Mouse (Mus musculus) gastrocnemius, adult 18-20 months (tissue): ENCODE measurements around the gene Iqgap2. TPM values are rescaled to one million over a fixed set of nuclear protein-coding genes. Genes with fewer than 3 reads are reported as not detected.

ENCODE experiments used
- DNase-seq: peaks from one replicate; pipeline ENCODE4 v3.0.0; 2021; ENCODE audit warnings: low spot score
- total RNA-seq, 2 experiments: library from RNA; stranded (reverse); gene quantifications; 2 replicates each; pipeline ENCODE4 v1.2.3; 2021

The Iqgap2 gene
- total RNA-seq, 2 experiments from 2014 or later, result 1.0 to 1.5 TPM

DNA sequence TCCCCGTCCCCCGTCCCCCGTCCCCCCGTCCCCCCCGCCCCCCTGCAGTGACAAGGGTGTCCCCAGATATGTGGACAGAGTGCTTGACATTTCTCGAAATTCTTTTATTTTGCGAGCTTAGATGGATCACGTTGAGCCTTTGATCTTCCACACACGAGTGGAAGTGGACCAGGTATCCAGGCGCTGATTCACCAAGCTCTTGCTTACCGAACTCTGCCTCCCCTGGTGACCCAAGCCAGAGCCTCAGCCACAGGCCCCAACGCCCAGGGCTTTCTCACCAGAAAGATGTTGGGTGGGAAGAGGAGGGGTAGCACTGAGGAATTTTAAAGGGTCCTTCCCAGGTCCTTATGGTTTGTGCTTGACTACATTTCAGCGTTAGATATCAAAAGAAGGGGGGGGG is 272.9 kb downstream of the Iqgap2 start:
- DNase-seq, result no peak

DNA sequence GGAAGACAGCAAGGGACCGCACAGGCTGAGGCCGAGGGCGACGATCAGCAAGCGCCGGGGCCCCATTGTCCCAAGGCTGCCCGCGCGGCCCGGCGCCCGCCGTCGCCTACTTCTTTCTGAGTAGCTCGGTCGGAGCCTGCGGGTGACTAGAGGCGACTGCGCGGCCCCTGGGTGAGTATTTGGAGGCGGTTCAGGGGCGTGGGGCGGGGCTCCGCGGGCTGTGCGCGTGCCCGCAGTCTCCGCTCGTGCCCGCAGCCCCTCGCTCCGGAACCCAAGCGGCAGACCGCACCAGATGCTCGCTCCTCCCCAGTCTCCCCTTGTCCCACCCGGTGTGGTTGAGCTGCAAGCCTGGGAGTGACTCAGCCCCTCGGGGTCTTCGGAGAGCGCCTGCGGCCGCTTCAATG is 273.4 kb downstream of the Iqgap2 start, which contains the start of gene F2r:
Gene F2r, minus strand, starts transcription at position 179 of the 404 bp plus-strand sequence.
- peak; percentile 75 for DNase-seq

DNA sequence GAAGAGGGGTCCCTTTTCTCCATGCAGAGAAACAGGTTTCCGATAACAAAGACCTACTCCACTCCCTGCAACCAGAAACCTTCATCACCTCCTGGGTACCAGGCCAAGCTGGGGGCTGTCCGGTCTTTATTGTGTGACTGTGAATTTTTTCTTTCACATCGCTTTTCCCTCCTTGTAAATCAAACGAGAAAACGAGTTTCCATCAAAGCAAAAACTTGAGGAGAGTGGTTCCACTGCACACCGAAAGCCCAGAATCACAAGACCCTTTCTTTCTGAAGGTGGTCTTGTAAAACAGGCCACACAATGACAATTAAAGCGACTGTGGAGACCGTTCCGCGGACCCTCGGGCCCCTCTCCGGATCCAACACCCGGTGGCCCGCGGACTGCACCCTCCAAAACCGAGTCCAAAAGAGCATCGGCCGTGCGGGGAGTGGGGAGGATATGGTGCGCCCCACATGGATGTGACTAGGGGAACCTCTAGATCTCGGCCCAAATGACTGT is 274.0 kb downstream of the Iqgap2 start:
- no peak for DNase-seq

DNA sequence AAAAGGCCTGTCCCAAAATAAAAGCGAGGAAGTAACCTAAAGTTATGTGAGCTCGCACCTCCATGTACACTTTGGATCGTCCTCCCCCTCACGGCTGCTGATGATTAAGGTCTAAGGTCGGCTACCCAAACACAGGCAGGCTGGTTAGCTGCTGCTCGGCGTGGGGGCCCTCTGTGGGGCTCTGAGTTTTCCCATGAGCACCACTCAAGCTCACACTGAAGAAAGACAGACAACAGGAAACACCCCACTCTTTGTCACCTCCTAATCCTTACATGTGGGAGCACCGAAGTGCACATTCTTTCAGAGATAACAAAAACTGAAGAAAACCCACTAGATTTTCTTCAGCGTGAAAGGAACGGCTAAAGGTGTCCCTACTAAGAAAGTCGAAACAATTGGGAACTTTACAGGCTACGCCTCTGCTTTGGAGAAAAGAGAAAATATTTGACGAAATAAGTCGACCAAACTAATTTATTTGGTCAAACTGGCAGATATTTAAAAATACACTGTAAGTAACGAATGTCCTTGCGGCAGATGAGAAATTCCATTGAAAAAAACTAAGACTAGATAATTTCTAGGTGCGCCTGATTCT is 274.5 kb downstream of the Iqgap2 start:
- no peak for DNase-seq

DNA sequence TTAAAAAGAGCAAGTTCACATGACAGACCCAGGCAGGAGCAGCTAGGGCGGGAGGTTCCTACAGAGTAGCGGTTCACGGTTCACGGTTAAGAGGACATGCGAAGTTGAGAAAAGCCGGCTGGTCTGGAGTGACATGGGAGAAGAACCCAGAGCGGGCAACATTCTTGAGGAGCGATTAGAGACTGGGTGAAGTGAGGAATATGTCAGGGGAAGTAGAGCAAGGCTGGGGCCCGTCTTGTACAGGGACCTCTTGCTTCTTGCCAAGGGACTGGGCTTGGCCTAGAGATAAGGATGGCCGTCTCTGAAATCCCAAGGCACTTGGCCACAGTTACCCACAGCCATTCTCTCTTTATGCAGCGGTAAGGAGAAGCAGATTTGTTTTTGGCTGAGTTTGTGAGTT is 275.2 kb downstream of the Iqgap2 start:
- DNase-seq, result no peak

DNA sequence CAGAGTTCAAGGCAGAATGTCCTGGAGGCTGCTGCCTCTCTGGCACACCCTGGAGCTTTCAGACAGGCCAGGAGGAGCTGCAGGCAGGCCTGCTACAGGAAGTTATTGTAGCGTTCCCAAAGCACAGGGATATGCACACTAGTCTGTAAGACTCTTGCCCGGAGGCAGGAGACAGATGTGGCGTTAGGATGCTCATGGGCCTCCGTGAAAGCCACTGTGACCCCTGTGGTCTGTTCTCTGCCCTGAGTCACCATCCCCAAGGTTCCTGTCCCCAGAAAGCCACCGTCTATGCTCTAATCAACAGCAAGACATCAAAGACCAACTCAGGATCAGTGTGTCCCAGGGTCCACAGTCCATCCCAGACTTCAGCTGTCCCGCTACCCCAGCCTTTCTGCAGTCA is 277.0 kb downstream of the Iqgap2 start:
- no peak for DNase-seq

DNA sequence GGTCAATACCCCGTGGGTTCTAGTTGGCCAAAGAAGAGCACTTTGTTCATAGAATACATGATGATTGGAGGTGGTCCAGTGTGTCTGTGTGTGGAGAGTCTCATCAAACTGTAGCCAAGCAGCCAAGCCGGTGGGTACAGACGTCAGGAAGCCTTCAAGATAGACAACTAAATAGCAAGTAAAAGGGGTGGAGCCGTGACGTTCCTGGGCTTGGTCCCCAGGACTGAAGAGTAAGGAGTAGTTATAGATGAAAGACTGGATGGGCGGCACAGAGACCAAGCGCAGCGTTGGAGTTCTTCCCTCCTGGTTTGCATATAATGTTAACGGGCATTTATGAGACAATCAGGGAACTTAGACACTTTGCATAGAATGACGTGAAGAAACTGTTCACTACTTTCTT is 279.5 kb downstream of the Iqgap2 start:
- DNase-seq, result no peak

DNA sequence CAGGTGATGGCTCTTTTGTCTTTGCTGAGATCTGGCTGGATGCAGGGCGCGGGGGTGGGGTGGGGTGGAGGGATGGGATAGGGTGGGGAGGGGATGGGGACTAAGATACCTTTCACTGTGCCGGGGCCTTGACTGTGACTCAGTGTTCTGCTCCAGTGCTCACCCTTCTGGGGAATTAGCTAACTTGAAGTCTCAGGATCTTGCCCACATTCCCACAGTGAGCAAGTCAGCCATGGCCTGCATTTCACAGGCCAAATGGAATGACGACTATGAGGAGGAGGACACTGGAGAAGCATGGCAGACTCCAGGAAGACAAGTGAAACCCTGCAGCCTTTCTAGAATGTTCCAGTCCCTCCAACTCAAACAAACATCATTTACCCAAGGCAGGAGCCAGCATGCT is 280.0 kb downstream of the Iqgap2 start:
- DNase-seq, result no peak

DNA sequence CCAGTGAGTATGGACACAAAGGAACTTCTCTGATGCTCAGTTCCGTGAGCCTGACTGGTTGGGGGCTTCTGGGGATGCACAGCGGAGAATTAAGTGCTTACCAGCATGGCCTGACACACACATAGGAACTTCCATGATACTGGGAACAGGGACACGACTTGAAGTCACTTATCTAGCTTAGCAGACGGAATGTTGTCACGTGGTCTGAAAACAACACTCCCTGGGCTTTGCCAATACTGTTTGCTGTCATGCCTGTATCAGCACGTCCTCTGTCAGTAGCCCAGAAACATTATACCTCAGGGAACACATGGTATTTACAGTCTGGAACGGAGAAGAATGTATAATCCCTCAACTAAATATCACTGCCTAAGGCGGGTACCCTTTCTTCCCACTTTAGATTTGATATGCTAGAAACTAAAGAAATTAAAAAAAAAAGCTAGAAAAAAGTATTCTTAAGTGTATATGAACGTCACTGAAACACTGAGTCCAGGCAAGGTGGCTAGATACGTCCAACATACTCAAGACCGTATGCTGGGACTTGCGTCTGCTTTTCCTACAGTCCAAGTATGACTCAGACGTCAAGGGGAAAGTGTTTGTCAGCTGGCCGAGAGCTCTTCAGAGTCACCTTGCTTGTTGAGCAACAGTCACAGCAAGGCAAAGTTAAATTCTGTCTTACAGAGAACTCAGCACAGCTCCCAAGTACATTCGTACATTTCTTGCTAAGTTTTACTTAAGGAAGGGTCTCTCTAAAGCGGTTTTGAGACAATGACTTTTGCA is 280.7 kb downstream of the Iqgap2 start:
- DNase-seq, result peak; percentile 36

DNA sequence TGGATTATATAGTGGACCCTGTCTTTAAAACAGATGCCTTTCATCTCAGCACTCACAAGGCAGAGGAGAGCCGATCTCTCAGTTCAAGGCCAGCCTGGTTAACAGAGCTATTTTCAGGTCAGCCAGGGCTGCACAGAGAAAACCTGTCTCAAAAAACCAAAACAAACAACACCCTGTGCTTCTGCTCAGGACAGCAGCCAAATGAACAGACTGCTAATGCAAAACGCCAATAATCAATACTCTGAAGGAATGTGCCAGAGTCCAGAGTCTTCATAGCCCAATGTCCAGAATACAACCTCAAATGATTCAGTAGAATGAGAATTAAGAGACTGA is 282.7 kb downstream of the Iqgap2 start:
- DNase-seq, result no peak

DNA sequence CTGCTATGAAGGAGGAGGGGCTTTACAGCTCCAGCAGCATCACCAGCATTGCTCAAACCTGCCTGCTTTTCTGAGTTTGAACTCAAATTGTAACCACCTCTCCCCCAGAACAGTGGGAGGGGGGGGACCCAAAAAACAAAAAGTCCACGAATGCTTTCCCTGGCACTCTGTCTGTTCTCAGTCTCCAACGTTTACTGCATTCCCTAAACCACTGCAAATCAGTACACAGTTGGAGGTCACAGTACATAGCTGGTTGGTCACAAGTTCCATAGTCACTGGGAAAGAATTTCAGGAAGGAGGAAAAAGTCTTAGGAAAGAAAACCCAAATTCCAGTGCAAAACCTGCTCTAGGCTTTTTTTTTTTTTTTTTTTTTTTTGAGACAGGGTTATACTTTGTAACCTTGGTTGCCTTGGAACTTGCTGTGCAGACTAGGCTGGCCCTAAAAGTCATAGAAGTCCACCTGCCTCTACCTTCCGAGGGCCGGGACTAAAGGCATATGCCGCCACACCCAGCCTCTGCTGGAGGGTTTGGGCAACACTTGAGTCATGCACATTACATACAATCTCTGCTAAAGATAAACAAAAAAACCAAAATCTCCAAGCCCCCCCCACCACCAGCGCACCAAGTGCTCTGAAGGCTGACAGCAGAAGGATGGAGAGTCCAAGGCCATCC is 283.2 kb downstream of the Iqgap2 start:
- no peak for DNase-seq

DNA sequence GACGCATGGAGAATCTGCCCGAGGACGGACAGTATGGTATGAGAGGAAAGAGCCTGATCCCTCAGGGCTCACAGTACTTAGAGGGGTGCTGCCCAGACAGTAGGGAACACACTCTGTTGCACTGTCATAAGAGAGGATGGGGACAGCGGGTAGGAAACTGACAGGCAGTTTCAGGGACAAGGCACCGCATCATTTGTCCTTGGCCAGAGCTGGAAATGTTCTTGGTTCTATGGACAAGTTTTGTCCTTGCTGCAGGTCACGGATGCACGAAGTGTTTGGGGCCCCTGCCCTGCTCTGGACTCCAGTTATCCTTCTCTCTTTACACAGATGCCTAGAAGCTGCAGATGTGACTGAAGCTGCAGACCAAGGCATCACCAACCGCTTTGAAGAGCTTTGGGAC is 284.7 kb downstream of the Iqgap2 start:
- DNase-seq, result no peak

DNA sequence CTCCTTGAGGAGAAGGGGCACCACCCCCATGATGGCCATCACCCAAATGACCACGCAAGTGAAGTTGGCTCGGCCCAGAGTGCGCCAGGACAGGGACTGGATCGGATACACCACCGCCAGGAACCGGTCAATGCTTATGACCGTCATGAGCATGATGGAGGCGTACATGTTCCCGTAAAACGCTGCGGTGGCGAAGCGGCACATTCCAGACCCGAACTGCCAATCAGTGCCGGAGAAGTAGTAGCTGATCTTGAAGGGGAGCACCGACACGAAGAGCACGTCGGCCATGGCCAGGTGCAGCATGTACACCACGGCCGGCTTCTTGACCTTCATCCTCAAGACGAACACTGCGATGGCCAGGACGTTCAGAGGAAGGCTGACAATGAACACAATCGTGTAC is 287.4 kb downstream of the Iqgap2 start:
- DNase-seq, result no peak

DNA sequence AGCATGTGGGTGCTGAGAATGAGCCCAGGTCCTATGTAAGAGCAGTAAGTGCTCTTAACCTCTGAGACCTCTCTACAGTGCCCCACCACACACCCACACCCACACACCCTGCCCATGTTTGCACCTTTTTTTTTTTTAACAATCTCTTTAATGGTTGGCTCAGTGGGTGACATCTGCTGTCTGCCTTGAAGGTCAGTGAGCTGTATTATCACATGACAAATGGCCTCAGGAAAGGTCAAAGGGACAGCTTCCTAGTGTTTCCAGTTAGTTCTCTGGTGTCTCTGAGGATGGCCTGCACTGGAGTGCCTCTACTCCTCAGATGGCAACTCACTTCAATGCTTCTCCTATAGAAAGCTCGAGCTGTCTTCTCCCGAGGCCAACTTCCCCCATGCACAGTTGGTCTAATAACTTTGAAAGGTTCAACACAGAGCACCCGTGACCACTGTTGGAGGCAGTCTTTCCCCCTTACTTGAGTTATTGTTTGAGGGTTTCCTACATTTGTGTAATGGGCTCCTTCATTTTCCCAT is 291.8 kb downstream of the Iqgap2 start:
- DNase-seq, result no peak

DNA sequence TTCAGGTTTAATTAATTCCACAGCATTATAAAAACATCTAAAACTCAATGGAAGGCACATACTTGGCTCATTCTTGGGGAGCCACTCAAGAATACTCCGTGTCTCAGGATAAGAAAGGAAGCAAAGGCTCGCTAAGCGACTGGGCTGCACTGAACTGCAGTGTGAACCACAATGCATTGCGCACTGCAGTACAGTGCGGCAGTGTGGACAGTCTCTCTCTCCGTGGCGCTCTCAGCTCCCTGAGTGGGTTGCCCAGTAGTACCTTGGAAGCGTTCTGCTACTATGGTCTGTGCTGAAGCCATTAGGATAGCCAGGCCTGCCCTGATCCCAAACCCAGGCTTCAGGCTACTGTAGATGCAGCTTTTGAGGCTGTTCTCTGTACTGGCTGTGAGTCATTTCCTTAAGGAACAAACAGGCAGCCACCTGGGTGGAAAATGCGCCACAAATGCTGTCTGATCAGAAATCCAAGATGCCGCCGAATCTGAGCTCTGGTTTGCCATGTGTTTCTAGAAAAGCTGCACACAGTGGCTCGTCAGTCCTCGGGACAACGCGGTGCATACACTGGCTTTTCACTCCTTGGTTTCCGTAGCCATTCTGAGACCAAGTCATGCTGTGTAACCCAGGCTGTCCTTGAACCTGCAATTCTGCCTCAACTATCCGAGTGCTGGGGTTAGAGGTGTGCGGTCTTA is 293.3 kb downstream of the Iqgap2 start:
- DNase-seq, result no peak

DNA sequence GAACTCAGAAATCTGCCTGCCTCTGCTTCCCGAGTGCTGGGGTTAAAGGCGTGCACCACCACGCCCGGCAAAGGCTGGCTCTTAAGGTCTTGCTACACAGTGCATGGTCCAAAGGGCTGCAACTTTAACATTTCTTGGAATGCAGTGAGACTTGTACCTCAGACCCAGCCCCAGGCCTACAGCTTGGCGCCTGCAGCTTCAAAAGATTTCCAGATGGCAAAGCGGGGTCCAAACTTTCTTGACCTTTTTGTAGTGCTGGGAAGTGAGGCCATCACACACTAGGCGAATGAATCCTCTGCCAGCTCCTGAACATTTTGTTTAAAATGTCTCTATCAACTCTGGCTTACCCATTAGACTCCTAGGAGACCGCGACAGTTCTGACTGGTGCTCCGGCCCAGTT is 294.1 kb downstream of the Iqgap2 start:
- no peak for DNase-seq

DNA sequence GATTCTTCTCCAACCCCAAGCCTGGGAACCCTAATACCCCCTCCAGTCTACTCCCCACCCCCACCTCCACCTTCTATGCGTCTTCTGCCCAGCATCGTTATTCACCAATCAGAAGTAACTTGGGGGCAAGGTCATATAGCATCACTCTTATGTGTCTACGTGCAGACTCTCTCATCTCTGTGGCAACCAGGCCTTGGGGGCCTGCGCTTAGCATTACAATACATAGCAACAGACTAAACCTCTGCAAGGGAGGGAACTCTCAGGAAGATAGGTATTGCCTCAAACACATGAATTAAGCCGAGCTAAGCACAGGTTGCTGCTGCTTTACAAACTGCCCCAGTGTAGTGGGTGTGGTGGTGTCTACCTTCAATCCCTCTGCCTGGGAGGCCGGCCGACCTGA is 295.0 kb downstream of the Iqgap2 start:
- no peak for DNase-seq

DNA sequence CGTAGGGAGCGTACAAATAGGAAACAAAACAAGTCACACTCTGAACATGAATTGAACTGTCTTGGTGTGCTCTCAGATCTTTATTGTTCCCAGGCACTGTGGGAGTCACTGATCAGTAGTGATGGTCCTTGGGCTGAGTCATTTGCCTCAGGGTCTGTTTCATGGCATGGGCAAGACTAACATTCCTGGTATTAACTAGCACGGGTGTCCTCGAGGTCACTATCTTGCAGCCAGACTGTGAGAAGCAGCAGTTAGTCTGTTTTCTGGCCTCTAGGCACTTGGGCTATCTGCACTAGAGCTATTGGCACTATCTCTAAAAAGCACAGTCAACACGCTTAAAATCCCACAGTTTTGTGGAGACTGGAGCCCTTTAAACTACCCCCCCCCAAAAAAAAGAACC is 295.8 kb downstream of the Iqgap2 start:
- DNase-seq, result no peak

DNA sequence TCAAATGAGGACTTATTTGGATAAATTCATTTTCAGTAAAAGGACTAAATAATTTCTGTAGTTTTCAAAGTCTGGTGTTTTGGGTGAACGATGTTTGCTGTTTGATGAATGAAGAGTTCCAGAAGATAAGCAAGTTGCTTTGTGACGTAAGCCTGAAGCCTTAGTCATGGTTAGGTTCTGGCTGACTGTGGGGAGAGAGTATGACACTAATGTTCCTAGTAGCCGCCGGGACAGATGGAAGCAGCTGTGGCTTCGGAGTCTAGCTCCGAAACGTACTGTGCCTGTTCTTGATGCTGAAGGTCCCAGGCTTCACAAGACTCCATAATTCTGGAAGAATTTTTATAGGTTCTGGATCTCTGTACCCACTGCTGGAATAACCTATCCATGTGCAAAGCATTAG is 296.3 kb downstream of the Iqgap2 start:
- DNase-seq, result no peak

DNA sequence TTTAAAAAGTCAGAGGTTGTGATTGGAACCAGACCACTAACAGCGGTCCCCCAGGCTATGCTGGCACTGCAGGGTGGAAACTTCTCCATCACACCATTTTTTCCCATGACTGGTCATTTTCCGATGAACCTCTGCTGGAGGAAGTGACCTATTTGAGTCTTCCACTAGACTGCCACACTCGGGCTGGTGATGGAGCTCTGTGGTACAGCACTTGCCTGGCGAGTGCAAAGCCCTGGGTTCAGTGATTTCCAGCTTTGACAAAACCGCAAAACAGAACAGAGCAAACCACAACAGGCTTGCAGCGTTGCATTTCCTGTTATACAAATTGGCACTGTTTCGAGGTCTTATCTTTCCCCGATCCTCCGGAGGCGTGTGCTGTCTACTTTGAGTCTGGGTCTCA is 298.9 kb downstream of the Iqgap2 start:
- no peak for DNase-seq

DNA sequence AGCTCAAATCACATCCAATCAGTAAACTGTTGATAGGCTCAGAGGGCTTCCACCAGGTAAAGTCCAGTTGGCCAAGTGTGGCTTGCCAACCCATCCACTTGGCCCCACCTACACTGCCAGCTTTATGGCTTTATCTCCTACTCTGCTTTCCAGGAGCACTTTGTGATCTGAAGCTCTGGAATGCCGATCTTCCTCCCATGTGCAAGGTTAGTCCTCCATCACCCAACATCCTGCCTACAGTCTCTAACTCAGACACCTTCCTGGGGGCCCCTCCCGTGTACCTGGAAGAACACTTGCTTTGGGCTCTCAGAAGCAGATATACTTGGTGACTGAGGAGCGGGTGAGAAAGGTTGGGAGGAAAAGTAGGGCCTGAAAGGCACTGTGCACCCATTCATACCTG is 300.1 kb downstream of the Iqgap2 start:
- DNase-seq, result no peak

DNA sequence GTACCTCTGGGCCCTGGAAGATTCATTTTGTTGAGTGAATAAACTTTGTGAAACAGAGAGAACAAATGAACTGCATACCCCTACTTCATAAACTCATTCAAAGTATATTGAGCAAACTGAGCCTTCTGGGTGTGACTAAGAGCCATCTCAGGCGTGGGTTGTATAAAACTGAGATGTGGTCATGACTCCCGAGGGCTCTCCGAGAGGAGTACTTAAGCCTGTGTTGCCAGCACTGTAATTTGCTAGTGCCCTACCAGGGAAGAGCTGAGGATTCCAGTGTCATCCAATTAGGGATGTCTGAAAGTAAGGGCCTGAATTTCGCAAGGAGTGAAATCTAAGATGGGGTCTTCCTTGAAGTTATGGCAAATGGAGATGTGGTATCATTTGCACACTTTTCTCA is 304.1 kb downstream of the Iqgap2 start:
- no peak for DNase-seq
